31 mouse cellular contexts compared by ENCODE assay signal in the genomic region with DNA sequence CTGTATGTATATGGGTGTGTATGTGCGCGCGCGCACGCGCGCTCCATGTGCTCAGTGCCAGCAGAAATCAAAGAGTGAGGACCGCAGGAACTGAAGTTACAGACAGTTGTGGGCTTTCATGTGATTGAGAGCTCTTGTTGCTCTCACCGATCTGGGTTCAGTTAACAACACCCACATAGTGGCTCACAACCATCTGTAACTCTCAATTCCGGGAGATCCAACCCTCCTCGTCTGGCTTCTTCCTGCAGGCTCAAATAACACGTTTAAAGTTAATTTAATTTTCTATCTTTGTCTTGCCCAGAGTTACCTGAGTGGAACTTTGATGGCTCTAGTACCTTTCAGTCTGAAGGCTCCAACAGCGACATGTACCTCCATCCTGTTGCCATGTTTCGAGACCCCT. TPM values are rescaled to one million over a fixed set of nuclear protein-coding genes. Genes with fewer than 3 reads are reported as not detected.
A peak's percentile ranks its signal among the peaks of the same experiment; 100 is the strongest.
DNase-seq lines count a peak whose midpoint lies in the region; ATAC-seq lines count a peak whose summit lies in the region.
"Had no signal": no experiment of that assay in that cellular context is flagged by ENCODE, and none has a peak within 500 bp of the region (broad histone marks: within the 10 kb centered on the region; RNA-seq: fewer than 3 reads in every experiment).

No protein-coding gene starts in this region.

- no peak overlapping the region for H3K4me2 ChIP-seq in heart, embryonic 11.5 days
- H3K4me2 ChIP-seq in neural tube, embryonic 15.5 days = peak overlapping the region; percentile 72; the same call in 1 of the 2 replicates
- H3K4me2 ChIP-seq: embryonic facial prominence, embryonic 12.5 days; embryonic facial prominence, embryonic 15.5 days; heart, embryonic 12.5 days; heart, embryonic 15.5 days; hindbrain, embryonic 14.5 days had no signal

- H3K9me3 ChIP-seq in heart, embryonic 11.5 days (replicated peaks; ENCODE audit: control insufficient read depth, low read length) = no peaks in the 10 kb centered on the region
- H3K9me3 ChIP-seq in neural tube, embryonic 15.5 days (replicated peaks) = no peaks in the 10 kb centered on the region
- H3K9me3 ChIP-seq: embryonic facial prominence, embryonic 12.5 days; embryonic facial prominence, embryonic 15.5 days; G1E; heart, embryonic 12.5 days; heart, embryonic 15.5 days; hindbrain, embryonic 10.5 days had no signal

- no peaks in the 10 kb centered on the region for H3K27me3 ChIP-seq in heart, embryonic 11.5 days (ENCODE audit: control insufficient read depth, insufficient read depth, low read length)
- H3K27me3 ChIP-seq in neural tube, embryonic 15.5 days (replicated peaks) = no peaks in the 10 kb centered on the region
- H3K27me3 ChIP-seq: CH12.LX; embryonic facial prominence, embryonic 12.5 days; embryonic facial prominence, embryonic 15.5 days; heart, embryonic 12.5 days; heart, embryonic 15.5 days; Patski had no signal

- 93% methylated on average over 14 of the region's 14 CpGs for WGBS in heart, embryonic 11.5 days (ENCODE audit: insufficient replicate concordance)
- WGBS in neural tube, embryonic 15.5 days = 97% methylated on average over 14 of the region's 14 CpGs

- no peak for ATAC-seq in heart, embryonic 11.5 days (replicated peaks; ENCODE audit: insufficient number of reproducible peaks, low FRiP score, low TSS enrichment)
- ATAC-seq in neural tube, embryonic 15.5 days (ENCODE audit: low FRiP score) = no peak
- ATAC-seq: forebrain, embryonic 14.5 days; forebrain, postnatal 0 days; hindbrain, postnatal 0 days; inflammation-experienced regulatory T-cells, adult 6 months; intestine, embryonic 16.5 days; Patski had no signal

- peak; percentile 68 for DNase-seq in heart, adult 11 months
- DNase-seq in neural tube, embryonic 10.5 days (ENCODE audit: extremely low spot score, low spot score) = no peak
- peak; percentile 45 for DNase-seq in telencephalon, adult 2 months (ENCODE audit: low read depth, low spot score)
- DNase-seq in cerebellum, postnatal 4 days (ENCODE audit: low spot score in 2 of 2) = no peak
- DNase-seq: adrenal gland, postnatal 10 days; B cell, adult 2 months; cerebellum, adult 11-12 months; cerebellum, adult 8-10 months; cerebellum, postnatal 10 days; cerebellum, postnatal 36 days; forebrain, postnatal 0 days; gastrocnemius, postnatal 25 days; heart, postnatal 10 days; heart, postnatal 36 days had no signal

- H3K36me3 ChIP-seq in heart, embryonic 11.5 days (ENCODE audit: control insufficient read depth, insufficient read depth, low read length) = peaks cover 49% of the 10 kb centered on the region
- H3K36me3 ChIP-seq in neural tube, embryonic 15.5 days = peaks cover 61% of the 10 kb centered on the region

- no peak overlapping the region for H3K9ac ChIP-seq in heart, embryonic 11.5 days (ENCODE audit: low read depth, low read length)
- no peak overlapping the region for H3K9ac ChIP-seq in neural tube, embryonic 15.5 days (replicated peaks)
- H3K9ac ChIP-seq: embryonic facial prominence, embryonic 12.5 days; embryonic facial prominence, embryonic 15.5 days; forebrain, postnatal 0 days; heart, embryonic 12.5 days; heart, embryonic 15.5 days; hindbrain, embryonic 14.5 days had no signal

- H3K4me3 ChIP-seq in heart, embryonic 11.5 days (ENCODE audit: low read depth, low read length) = no peak overlapping the region
- no peak overlapping the region for H3K4me3 ChIP-seq in neural tube, embryonic 15.5 days (replicated peaks)
- H3K4me3 ChIP-seq: embryonic facial prominence, embryonic 12.5 days; embryonic facial prominence, embryonic 15.5 days; heart, embryonic 12.5 days; heart, embryonic 15.5 days; hindbrain, embryonic 10.5 days had no signal

- H3K27ac ChIP-seq in heart, embryonic 11.5 days (ENCODE audit: low read depth, low read length) = no peak overlapping the region
- H3K27ac ChIP-seq in neural tube, embryonic 15.5 days (replicated peaks) = no peak overlapping the region
- H3K27ac ChIP-seq: embryonic facial prominence, embryonic 12.5 days; embryonic facial prominence, embryonic 15.5 days; heart, embryonic 15.5 days; hindbrain, embryonic 10.5 days; hindbrain, embryonic 14.5 days; hindbrain, postnatal 0 days had no signal

- H3K4me1 ChIP-seq in heart, embryonic 11.5 days (ENCODE audit: control insufficient read depth, insufficient read depth, low read length) = peaks cover 9% of the 10 kb centered on the region
- H3K4me1 ChIP-seq in neural tube, embryonic 15.5 days = peaks cover 32% of the 10 kb centered on the region

RNA-seq across cellular contexts. Expression of a gene that starts 4.2 kb away (rescaled TPM):
- 0.30 and 0.36 TPM in 2 replicates for polyA plus RNA-seq in heart, embryonic 11.5 days (2014; fragmentation: Nextera tagmentation; extraction: Ambion mirVana)
- 1.5 and 1.6 TPM in 2 replicates for polyA plus RNA-seq in neural tube, embryonic 15.5 days (2015; fragmentation: Nextera tagmentation; extraction: Ambion mirVana)

RNA-seq across cellular contexts. Expression of a gene that starts 4.5 kb away (rescaled TPM):
- 52.6 and 78.3 TPM in 2 replicates for polyA plus RNA-seq in heart, embryonic 11.5 days (2014; fragmentation: Nextera tagmentation; extraction: Ambion mirVana)
- 215 and 233 TPM in 2 replicates for polyA plus RNA-seq in neural tube, embryonic 15.5 days (2015; fragmentation: Nextera tagmentation; extraction: Ambion mirVana)

RNA-seq across cellular contexts. Expression of a gene that starts 12.7 kb away (rescaled TPM):
- not detected in 2 replicates for polyA plus RNA-seq in heart, embryonic 11.5 days (2014; fragmentation: Nextera tagmentation; extraction: Ambion mirVana)
- polyA plus RNA-seq in neural tube, embryonic 15.5 days (2015; fragmentation: Nextera tagmentation; extraction: Ambion mirVana) = not detected in 2 replicates
- polyA plus RNA-seq: brain, embryonic 14.5 days; embryonic facial prominence, embryonic 12.5 days; embryonic facial prominence, embryonic 15.5 days; forebrain, embryonic 11.5 days; forebrain, embryonic 14.5 days; G1E; heart, embryonic 12.5 days; heart, embryonic 15.5 days; hindbrain, embryonic 10.5 days; hindbrain, embryonic 14.5 days; hindbrain, postnatal 0 days; intestine, embryonic 16.5 days; Patski had no signal

RNA-seq across cellular contexts. Expression of a gene that starts 30.1 kb away (rescaled TPM):
- 0.08 and 0.27 TPM in 2 replicates for polyA plus RNA-seq in heart, embryonic 11.5 days (2014; fragmentation: Nextera tagmentation; extraction: Ambion mirVana)
- polyA plus RNA-seq in neural tube, embryonic 15.5 days (2015; fragmentation: Nextera tagmentation; extraction: Ambion mirVana) = 0.33 and 0.44 TPM in 2 replicates
- polyA plus RNA-seq: brain, embryonic 14.5 days; G1E had no signal

Comparison
In these comparisons a context has a peak if more than half of its experiments do, and no peak if none do; other contexts are left out.
1. DNase-seq: peak in heart, adult 11 months (single experiment) and telencephalon, adult 2 months (single experiment); none in neural tube, embryonic 10.5 days (single experiment) and cerebellum, postnatal 4 days (0 of 2).